Mouse (Mus musculus): ENCODE results near the gene Rrp36. TPM values are rescaled to one million over a fixed set of nuclear protein-coding genes. Genes with fewer than 3 reads are reported as not detected.

The Rrp36 gene
- total RNA-seq, 1 experiment: 57.0 TPM

- no peaks in the 10 kb centered on the region for H3K9me3 ChIP-seq (ENCODE audit: control insufficient read depth, insufficient read depth, low read depth, low read length)
- in situ Hi-C loops (cut with MboI; ENCODE audit: low sequenced_read_pairs in 2 of 2, unreplicated experiment in 2 of 2): no loop called here
- peaks cover 58% of the 10 kb centered on the region for H3K36me3 ChIP-seq (ENCODE audit: control insufficient read depth, insufficient read depth, low read length, poor library complexity, severe bottlenecking)
These were observed 11.4 kb downstream of the Rrp36 start for GRCm38 (mm10) chr17:46662730-46663129.

DNA sequence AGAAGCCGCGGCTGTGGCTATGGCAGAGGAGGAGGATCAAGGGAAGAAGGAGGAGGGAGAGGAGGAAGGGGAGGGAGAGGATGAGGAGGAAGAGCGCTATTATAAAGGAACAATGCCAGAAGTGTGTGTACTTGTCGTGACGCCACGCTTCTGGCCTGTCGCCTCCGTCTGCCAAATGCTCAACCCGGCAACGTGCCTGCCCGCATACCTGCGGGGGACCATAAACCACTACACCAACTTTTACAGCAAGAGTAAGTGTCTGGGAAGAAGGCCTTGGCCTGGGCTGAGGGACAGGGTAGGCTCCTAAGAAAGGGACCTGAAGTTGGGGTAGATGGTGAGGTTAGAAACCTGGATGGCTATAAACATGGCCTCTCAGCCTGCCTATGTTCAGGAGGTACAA lies 12.2 kb downstream of the Rrp36 start:
- Histone ChIP-seq H3K4me1 (ENCODE audit: control insufficient read depth in 2 of 2, insufficient read depth in 2 of 2, low read length in 2 of 2, poor library complexity in 1 of 2) (peaks cover 0 to 7% of the 10 kb centered on the region in 2 experiments; a peak in 1 of 4 replicates), H3K9me3 (ENCODE audit: control insufficient read depth, insufficient read depth, low read depth, low read length) (no peaks in the 10 kb centered on the region), H3K4me3 (ENCODE audit: insufficient read depth in 1 of 2, low read depth in 1 of 2, low read length in 2 of 2, poor library complexity in 1 of 2, severe bottlenecking in 1 of 2) (no peak overlapping the region), H3K36me3 (ENCODE audit: control insufficient read depth, insufficient read depth, low read length, poor library complexity, severe bottlenecking) (peaks cover 60% of the 10 kb centered on the region), H3K27ac (ENCODE audit: insufficient read depth, low read depth, low read length, poor library complexity, severe bottlenecking) (no peak overlapping the region), H3K9ac (ENCODE audit: insufficient read depth, low read depth, low read length, poor library complexity, severe bottlenecking) (no peak overlapping the region)
- TF ChIP-seq HCFC1 (IDR thresholded peaks at IDR 0.05; ENCODE audit: borderline replicate concordance, insufficient read depth, low read length) (no peak), ZC3H11A (IDR thresholded peaks at IDR 0.05; ENCODE audit: borderline replicate concordance, low read depth, low read length) (no peak), MAFK (IDR thresholded peaks at IDR 0.05; ENCODE audit: insufficient read depth, low read depth, low read length) (no peak), ZNF384 (IDR thresholded peaks at IDR 0.05; ENCODE audit: low read depth, low read length) (no peak), CHD2 (IDR thresholded peaks at IDR 0.05; ENCODE audit: low read depth, low read length) (no peak)
- in situ Hi-C loops (cut with MboI; ENCODE audit: low sequenced_read_pairs in 2 of 2, unreplicated experiment in 2 of 2): no loop called here
- no peak for DNase-seq (ENCODE audit: low read depth, low spot score)

More at GRCm38 (mm10) chr17:46662730-46663129, 11.4 kb downstream of the Rrp36 start:
- Histone ChIP-seq H3K27ac (ENCODE audit: insufficient read depth, low read depth, low read length, poor library complexity, severe bottlenecking) (no peak overlapping the region), H3K4me3 (ENCODE audit: insufficient read depth in 1 of 2, low read depth in 1 of 2, low read length in 2 of 2, poor library complexity in 1 of 2, severe bottlenecking in 1 of 2) (no peak overlapping the region), H3K4me1 (ENCODE audit: control insufficient read depth in 2 of 2, insufficient read depth in 2 of 2, low read length in 2 of 2, poor library complexity in 1 of 2) (peaks cover 0 to 7% of the 10 kb centered on the region in 2 experiments; a peak in 2 of 4 replicates), H3K9ac (ENCODE audit: insufficient read depth, low read depth, low read length, poor library complexity, severe bottlenecking) (no peak overlapping the region)
- TF ChIP-seq CHD2 (IDR thresholded peaks at IDR 0.05; ENCODE audit: low read depth, low read length) (no peak), MAFK (IDR thresholded peaks at IDR 0.05; ENCODE audit: insufficient read depth, low read depth, low read length) (no peak), ZC3H11A (IDR thresholded peaks at IDR 0.05; ENCODE audit: borderline replicate concordance, low read depth, low read length) (no peak), ZNF384 (IDR thresholded peaks at IDR 0.05; ENCODE audit: low read depth, low read length) (no peak), HCFC1 (IDR thresholded peaks at IDR 0.05; ENCODE audit: borderline replicate concordance, insufficient read depth, low read length) (no peak)
- DNase-seq (ENCODE audit: low read depth, low spot score): no peak

DNA sequence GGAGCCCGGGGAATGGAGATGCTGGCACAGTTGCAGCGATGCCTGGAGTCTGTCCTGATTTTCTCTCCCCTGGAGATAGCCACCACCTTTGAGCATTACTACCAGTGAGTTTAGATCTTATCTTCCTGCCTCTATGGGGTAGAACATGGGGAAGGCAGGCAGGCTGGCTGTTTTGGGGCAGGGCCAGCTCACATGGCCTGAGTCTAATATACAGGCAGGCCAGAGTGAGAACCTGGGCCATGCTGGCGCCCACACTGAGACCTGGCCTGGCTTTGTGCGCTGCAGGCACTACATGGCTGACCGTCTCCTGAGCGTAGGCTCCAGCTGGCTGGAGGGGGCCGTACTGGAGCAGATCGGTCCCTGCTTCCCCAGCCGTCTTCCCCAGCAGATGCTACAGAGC lies 12.8 kb downstream of the Rrp36 start:
- H3K36me3 ChIP-seq (ENCODE audit: control insufficient read depth, insufficient read depth, low read length, poor library complexity, severe bottlenecking): peaks cover 62% of the 10 kb centered on the region
- DNase-seq (ENCODE audit: low read depth, low spot score): no peak
- peaks cover 0 to 8% of the 10 kb centered on the region in 2 experiments; a peak in 1 of 4 replicates for H3K4me1 ChIP-seq (ENCODE audit: control insufficient read depth in 2 of 2, insufficient read depth in 2 of 2, low read length in 2 of 2, poor library complexity in 1 of 2)
- H3K9ac ChIP-seq (ENCODE audit: insufficient read depth, low read depth, low read length, poor library complexity, severe bottlenecking): no peak overlapping the region
- no peak overlapping the region for H3K4me3 ChIP-seq (ENCODE audit: insufficient read depth in 1 of 2, low read depth in 1 of 2, low read length in 2 of 2, poor library complexity in 1 of 2, severe bottlenecking in 1 of 2)
- TF ChIP-seq ZNF384 (IDR thresholded peaks at IDR 0.05; ENCODE audit: low read depth, low read length) (no peak), ZC3H11A (IDR thresholded peaks at IDR 0.05; ENCODE audit: borderline replicate concordance, low read depth, low read length) (no peak), MAFK (IDR thresholded peaks at IDR 0.05; ENCODE audit: insufficient read depth, low read depth, low read length) (no peak)
- in situ Hi-C loops (cut with MboI; ENCODE audit: low sequenced_read_pairs in 2 of 2, unreplicated experiment in 2 of 2): no loop called here
- no peaks in the 10 kb centered on the region for H3K9me3 ChIP-seq (ENCODE audit: control insufficient read depth, insufficient read depth, low read depth, low read length)
- no peak overlapping the region for H3K27ac ChIP-seq (ENCODE audit: insufficient read depth, low read depth, low read length, poor library complexity, severe bottlenecking)

- peaks cover 45% of the 10 kb centered on the region; the same call in 1 of the 2 replicates for H3K36me3 ChIP-seq (ENCODE audit: control insufficient read depth, insufficient read depth, low read length, poor library complexity, severe bottlenecking)
- no peak for DNase-seq (ENCODE audit: low read depth, low spot score)
- H3K4me1 ChIP-seq (ENCODE audit: control insufficient read depth in 2 of 2, insufficient read depth in 2 of 2, low read length in 2 of 2, poor library complexity in 1 of 2): peaks cover 6 to 19% of the 10 kb centered on the region in 2 experiments; a peak in 3 of 4 replicates
- in situ Hi-C loops (cut with MboI; ENCODE audit: low sequenced_read_pairs in 2 of 2, unreplicated experiment in 2 of 2): no loop called here
- H3K9ac ChIP-seq (ENCODE audit: insufficient read depth, low read depth, low read length, poor library complexity, severe bottlenecking): no peak overlapping the region
- H3K4me3 ChIP-seq (ENCODE audit: insufficient read depth in 1 of 2, low read depth in 1 of 2, low read length in 2 of 2, poor library complexity in 1 of 2, severe bottlenecking in 1 of 2): no peak overlapping the region
- no peaks in the 10 kb centered on the region for H3K9me3 ChIP-seq (ENCODE audit: control insufficient read depth, insufficient read depth, low read depth, low read length)
- H3K27ac ChIP-seq (ENCODE audit: insufficient read depth, low read depth, low read length, poor library complexity, severe bottlenecking): no peak overlapping the region
- no peak for TF ChIP-seq ZNF384 (IDR thresholded peaks at IDR 0.05; ENCODE audit: low read depth, low read length)
- TF ChIP-seq CHD2 (IDR thresholded peaks at IDR 0.05; ENCODE audit: low read depth, low read length): no peak
- TF ChIP-seq MAFK (IDR thresholded peaks at IDR 0.05; ENCODE audit: insufficient read depth, low read depth, low read length): no peak
- no peak for TF ChIP-seq HCFC1 (IDR thresholded peaks at IDR 0.05; ENCODE audit: borderline replicate concordance, insufficient read depth, low read length)
- no peak for TF ChIP-seq ZC3H11A (IDR thresholded peaks at IDR 0.05; ENCODE audit: borderline replicate concordance, low read depth, low read length)
These were observed 18.1 kb downstream of the Rrp36 start for GRCm38 (mm10) chr17:46656054-46656453.

Measured in ES-E14 (cell line).